Mouse (Mus musculus) midbrain, embryonic 16.5 days (tissue): ENCODE measurements around the gene Bloc1s6. TPM values are rescaled to one million over a fixed set of nuclear protein-coding genes. Genes with fewer than 3 reads are reported as not detected.
A peak's percentile ranks its signal among the peaks of the same experiment; 100 is the strongest.

Source experiments
- ATAC-seq: fragments of 200-750 bp; cut with Nextera tagmentation; 2 replicates; pipeline ENCODE4 v1.8.0; 2017; ENCODE audit warnings: moderate TSS enrichment
- H3K27ac ChIP-seq: fragments of 300-500 bp; sonication (generic); 2 replicates; pipeline ENCODE4 v1.5.1; 2014; ENCODE audit warnings: mild to moderate bottlenecking, low read length, mixed read lengths
- H3K27me3 ChIP-seq: fragments of 300-500 bp; sonication (generic); 2 replicates; pipeline ENCODE4 v1.6.1; 2014; ENCODE audit warnings: low read depth, low read length, mixed read lengths; ENCODE audit not compliant: control insufficient read depth, insufficient read depth
- H3K36me3 ChIP-seq: fragments of 300-500 bp; sonication (generic); 2 replicates; pipeline ENCODE4 v1.6.1; 2014; ENCODE audit warnings: mild to moderate bottlenecking, low read length, moderate library complexity, mixed read lengths; ENCODE audit not compliant: control insufficient read depth, insufficient read depth
- H3K4me1 ChIP-seq: fragments of 300-500 bp; sonication (generic); 2 replicates; pipeline ENCODE4 v1.6.1; 2014; ENCODE audit warnings: mild to moderate bottlenecking, low read length, mixed read lengths; ENCODE audit not compliant: control insufficient read depth, insufficient read depth
- H3K4me2 ChIP-seq: fragments of 300-500 bp; sonication (generic); 2 replicates; pipeline ENCODE4 v1.6.1; 2014; ENCODE audit warnings: mild to moderate bottlenecking, low read length, mixed read lengths
- H3K4me3 ChIP-seq: fragments of 300-500 bp; sonication (generic); 2 replicates; pipeline ENCODE4 v1.5.1; 2014; ENCODE audit warnings: low read depth, mild to moderate bottlenecking, low read length, moderate library complexity, mixed read lengths
- H3K9ac ChIP-seq: fragments of 300-500 bp; sonication (generic); 2 replicates; pipeline ENCODE4 v1.6.1; 2014; ENCODE audit warnings: low read depth, low read length, mixed read lengths
- H3K9me3 ChIP-seq: fragments of 300-500 bp; sonication (generic); replicated peaks from 2 replicates; pipeline ENCODE4 v1.6.1; 2014; ENCODE audit warnings: mild to moderate bottlenecking, low read length, mixed read lengths; ENCODE audit not compliant: control insufficient read depth, poor library complexity, severe bottlenecking
- WGBS: fragments of 180-500 bp; shearing (Covaris S2); extraction: QIAGEN DNeasy Blood & Tissue Kit; methylation state at CpG from one replicate; pipeline ENCODE4 v1.1.7; 2014; 5-methylcytosine and 5-hydroxymethylcytosine counted together
- polyA plus RNA-seq: library from polyadenylated mRNA; unstranded; fragments of >200 nt; fragmentation: Nextera tagmentation; extraction: Ambion mirVana; gene quantifications from 2 replicates; pipeline ENCODE4 v1.2.1, GENCODE M21; 2015

The Bloc1s6 gene
- 108 and 114 TPM in 2 replicates for polyA plus RNA-seq

DNA sequence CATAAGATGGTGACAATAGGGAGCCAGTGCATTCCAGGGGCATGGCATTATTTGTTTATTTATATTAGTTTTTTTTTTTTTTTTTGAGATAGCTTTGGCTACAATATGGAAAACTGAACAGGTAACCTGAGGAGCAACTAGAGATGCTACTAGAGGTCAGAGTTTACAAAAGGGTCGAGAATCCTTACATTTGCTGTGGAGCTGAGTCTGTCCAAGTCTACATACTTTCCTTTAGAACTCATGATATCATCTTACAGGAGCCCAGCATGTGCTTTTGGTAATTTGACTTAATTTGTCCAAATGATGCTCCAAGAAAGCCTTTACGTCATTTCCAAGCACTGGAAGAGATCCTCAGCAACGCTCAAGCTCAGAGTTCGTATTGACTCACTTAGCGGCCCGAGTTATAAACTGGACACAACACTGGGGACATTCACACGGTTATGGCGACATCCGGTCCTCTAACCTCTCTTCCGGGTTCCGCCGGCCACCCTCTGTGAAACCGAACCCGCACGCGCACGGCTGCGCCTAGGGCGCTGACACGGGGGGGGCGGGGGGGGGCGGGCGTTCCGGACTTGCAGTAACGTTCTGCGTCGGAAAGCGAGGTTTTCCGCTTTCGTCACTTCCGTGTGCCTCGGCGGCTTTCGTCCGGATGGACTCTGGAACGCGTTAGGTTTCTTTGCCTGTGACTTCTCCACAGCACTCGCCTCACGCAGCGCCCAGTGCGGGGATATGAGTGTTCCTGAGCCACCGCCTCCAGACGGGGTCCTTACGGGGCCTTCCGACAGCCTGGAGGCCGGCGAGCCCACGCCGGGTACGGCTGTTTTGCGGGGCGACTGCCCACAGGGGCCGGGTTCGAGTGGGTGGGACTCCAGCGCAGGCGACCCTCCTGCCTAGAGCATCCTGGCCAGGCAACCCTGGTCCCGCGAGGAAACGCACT lies at the start of gene Bloc1s6:
Gene Bloc1s6, plus strand, starts transcription at position 610 of the 937 bp plus-strand sequence.
- Histone ChIP-seq H3K9me3 (no peaks in the 10 kb centered on the region), H3K4me2 (peak within 1 kb of the TSS; percentile 69), H3K4me3 (peak within 1 kb of the TSS; percentile 92), H3K27me3 (peaks cover 11% of the 10 kb centered on the region), H3K36me3 (no peaks in the 10 kb centered on the region; the same call in 1 of the 2 replicates), H3K27ac (peak within 1 kb of the TSS; percentile 93), H3K9ac (peak within 1 kb of the TSS; percentile 96), H3K4me1 (peaks cover 21% of the 10 kb centered on the region)
- peak; percentile 96 for ATAC-seq
- 1% methylated on average over 47 of the region's 59 CpGs for WGBS

DNA sequence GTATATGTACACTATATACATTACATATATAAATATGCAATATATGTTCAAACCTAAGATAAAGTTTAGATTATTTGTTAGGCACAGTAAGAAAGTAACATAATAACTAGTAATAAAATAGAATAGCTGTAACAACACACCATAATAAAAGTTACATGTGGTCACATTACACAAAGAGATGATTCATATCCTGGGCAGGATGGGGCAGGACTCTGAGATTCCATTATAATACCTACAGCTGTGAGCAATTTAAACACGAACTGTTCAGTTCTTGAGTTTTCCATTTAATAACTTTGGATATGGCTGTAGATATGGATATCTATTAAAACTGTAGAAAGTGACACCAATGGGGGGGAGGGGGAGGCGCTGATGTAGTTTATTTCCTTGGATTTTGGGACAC lies 40.8 kb upstream of the Bloc1s6 start:
- Histone ChIP-seq H3K4me2 (no peak overlapping the region), H3K9ac (no peak overlapping the region), H3K9me3 (no peaks in the 10 kb centered on the region), H3K4me1 (peaks cover 18% of the 10 kb centered on the region), H3K36me3 (no peaks in the 10 kb centered on the region), H3K27me3 (no peaks in the 10 kb centered on the region), H3K4me3 (no peak overlapping the region), H3K27ac (no peak overlapping the region)
- no peak for ATAC-seq
- whole genome bisulfite sequencing, result 97% methylated on average over 2 of the region's 2 CpGs

DNA sequence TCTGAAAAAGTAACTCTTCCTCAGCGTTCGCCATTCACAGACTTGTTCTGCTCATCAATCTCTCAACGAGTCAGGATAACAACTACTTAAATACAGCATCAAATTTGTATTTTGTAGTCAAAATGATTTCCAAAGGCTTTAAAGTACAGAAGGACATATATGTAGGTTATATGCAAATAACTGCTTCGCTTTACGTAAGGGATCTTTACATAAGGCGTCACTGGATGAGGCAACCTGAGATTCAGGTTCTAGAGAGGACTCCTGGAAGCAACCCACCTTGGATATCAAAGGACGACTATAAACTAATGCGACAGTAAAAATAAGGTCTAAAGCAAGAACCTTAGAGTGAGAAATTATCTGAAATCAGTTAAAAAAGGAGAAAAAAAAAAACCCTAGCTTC lies 37.3 kb upstream of the Bloc1s6 start:
- Histone ChIP-seq H3K9me3 (no peaks in the 10 kb centered on the region), H3K27ac (no peak overlapping the region), H3K27me3 (no peaks in the 10 kb centered on the region), H3K4me2 (peak overlapping the region; percentile 77), H3K9ac (0 out of 2 replicates have a peak overlapping the region, but pooled peaks have one; percentile 34), H3K4me1 (peaks cover 21% of the 10 kb centered on the region), H3K36me3 (no peaks in the 10 kb centered on the region), H3K4me3 (peak overlapping the region; percentile 82)
- no peak for ATAC-seq
- 57% methylated on average over 8 of the region's 8 CpGs for WGBS

DNA sequence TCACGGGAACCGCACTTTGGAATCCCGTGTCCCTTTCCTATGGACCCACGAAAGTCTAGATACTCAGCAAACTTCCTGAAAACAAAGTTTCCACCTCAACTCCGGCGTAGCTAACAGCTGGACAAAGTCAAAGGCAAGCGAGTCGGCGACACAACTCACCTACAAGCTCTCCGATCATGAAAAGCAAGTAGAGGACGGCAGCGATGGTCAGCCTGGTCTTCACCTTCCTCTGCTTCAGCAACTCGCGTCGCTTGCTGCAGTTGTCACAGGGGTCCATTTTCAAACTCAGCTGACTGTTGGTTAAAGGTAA lies 36.5 kb upstream of the Bloc1s6 start:
- Histone ChIP-seq H3K4me3 (peak overlapping the region; percentile 82), H3K36me3 (no peaks in the 10 kb centered on the region), H3K9me3 (no peaks in the 10 kb centered on the region), H3K9ac (peak overlapping the region; percentile 86), H3K27me3 (no peaks in the 10 kb centered on the region), H3K4me2 (peak overlapping the region; percentile 77), H3K4me1 (peaks cover 21% of the 10 kb centered on the region), H3K27ac (no peak overlapping the region)
- under 1% methylated on average over 15 of the region's 15 CpGs for WGBS
- 0 out of 2 replicates have a peak, but pooled peaks have one; percentile 1 for ATAC-seq

DNA sequence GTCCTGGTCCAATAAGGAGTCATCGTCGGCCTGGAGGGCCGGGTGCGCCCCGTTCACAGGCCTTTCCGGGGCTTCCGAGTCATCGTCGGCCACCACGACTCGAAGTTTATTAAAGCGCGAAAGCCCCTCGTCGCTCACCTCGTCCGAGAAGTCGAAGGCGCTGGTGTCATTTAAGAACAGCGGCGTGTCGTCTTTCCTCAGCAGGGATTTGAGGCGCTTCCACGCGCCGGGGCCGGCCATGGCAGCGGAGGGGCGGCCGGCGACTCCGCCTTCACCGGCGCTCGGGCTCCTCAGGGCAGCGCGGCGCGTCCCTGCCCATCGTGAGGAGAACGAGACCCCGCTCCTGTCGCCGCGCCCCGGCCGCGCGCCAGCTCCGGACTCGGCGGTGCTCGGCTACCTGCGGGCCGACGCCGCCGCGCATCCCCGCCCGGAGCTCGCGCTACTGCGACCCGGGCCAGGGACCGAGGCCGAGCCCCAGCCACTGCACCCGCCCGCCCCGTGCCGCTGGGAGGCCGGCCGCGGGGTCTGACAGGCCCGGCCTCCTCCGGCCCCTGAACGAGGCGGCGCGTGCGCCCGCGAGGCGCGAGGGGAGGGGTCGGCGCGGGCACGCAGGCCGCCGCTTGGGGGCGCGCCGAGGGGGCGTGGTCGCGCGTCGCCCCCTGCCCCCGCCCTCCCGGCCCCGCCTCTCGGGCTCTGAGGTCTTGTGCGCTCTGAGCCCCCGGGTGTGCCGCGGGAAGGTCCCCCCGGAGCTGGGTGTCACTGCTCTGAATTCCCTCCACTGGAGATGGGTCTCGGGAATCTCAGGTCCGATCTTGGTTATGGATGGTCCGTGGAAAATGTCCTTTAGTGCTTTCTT lies 35.9 kb upstream of the Bloc1s6 start, which contains the start of gene Slc30a4:
Gene Slc30a4, minus strand, starts transcription at position 483 of the 856 bp plus-strand sequence.
- H3K9me3 ChIP-seq, result no peaks in the 10 kb centered on the region
- H3K4me3 ChIP-seq, result peak within 1 kb of the TSS; percentile 82
- H3K27ac ChIP-seq, result peak within 1 kb of the TSS; percentile 81
- H3K9ac ChIP-seq, result peak within 1 kb of the TSS; percentile 86
- H3K4me1 ChIP-seq, result peaks cover 21% of the 10 kb centered on the region
- under 1% methylated on average over 97 of the region's 111 CpGs for WGBS
- peak; percentile 98 for ATAC-seq
- no peaks in the 10 kb centered on the region for H3K36me3 ChIP-seq
- H3K4me2 ChIP-seq, result peak within 1 kb of the TSS; percentile 77
- H3K27me3 ChIP-seq, result no peaks in the 10 kb centered on the region

DNA sequence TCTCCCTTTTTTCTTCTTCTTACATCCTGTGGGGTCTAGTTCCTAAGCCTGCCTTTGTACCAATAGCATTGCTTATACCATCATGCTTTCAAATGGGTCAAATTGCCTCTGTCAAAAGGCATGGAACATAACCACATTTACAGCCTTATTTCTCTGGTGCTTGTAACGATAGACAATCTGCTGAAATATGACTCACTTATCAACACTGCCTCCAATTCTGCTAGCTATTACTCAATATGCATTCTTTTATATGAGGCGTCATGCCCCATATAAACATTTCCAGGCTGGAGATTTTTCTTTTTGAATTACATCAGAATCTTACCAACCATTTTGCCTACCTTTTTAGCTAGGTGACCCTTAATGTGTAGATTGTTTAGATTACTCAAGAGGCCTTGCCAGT lies 33.7 kb upstream of the Bloc1s6 start:
- Histone ChIP-seq H3K4me2 (no peak overlapping the region), H3K9me3 (no peaks in the 10 kb centered on the region), H3K27ac (no peak overlapping the region), H3K9ac (no peak overlapping the region), H3K4me1 (peaks cover 19% of the 10 kb centered on the region), H3K4me3 (no peak overlapping the region), H3K27me3 (no peaks in the 10 kb centered on the region), H3K36me3 (no peaks in the 10 kb centered on the region)
- WGBS, result 95% methylated on average over 2 of the region's 2 CpGs
- no peak for ATAC-seq

DNA sequence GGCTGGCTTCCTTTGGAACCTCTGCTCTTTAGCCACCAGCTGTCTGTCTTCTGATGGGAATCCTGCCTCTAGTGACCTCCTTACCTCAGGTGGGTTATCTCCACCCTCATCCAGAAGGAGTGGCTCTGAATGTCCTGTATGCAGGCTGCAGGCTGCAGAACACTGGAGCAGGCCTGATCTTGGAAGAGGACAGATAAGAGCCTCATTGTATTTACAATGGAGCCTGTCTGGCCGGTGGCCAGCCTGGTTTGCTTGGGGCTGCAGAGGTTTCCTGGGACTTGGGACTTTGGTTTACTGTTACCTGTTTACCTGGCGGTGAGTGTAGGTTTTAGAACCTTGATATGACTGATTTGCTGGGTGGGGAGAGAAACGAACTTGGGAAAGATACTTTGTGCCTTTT lies 30.2 kb upstream of the Bloc1s6 start:
- Histone ChIP-seq H3K27me3 (no peaks in the 10 kb centered on the region), H3K36me3 (no peaks in the 10 kb centered on the region), H3K9ac (no peak overlapping the region), H3K4me1 (peaks cover 3% of the 10 kb centered on the region; the same call in 1 of the 2 replicates), H3K4me3 (no peak overlapping the region), H3K9me3 (no peaks in the 10 kb centered on the region), H3K27ac (no peak overlapping the region), H3K4me2 (no peak overlapping the region)
- no peak for ATAC-seq
- WGBS, result 71% methylated on average over 3 of the region's 3 CpGs

DNA sequence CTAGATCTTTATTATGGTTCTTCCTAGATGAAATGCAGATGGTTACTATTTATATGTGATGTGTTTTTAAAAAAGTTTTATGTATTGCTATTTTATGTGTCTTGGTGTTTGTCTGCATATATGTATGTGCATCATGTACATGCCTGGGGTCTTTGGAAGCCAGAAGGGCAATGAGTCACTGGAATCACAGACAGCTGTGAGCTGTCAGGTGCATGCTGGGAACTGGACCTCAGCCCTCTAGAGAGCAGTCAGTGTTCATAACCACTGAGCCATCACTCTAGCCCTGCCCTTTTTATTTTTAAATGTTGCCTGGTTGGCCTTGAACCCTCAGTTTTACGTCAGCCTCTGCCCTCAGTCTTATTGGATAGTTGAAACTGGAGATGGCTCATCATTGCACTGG lies 29.1 kb upstream of the Bloc1s6 start:
- WGBS, result 85% methylated on average over 1 of the region's 1 CpGs
- no peak overlapping the region for H3K27ac ChIP-seq
- no peak overlapping the region for H3K9ac ChIP-seq
- H3K9me3 ChIP-seq, result no peaks in the 10 kb centered on the region
- no peak for ATAC-seq
- H3K4me2 ChIP-seq, result no peak overlapping the region
- H3K4me3 ChIP-seq, result no peak overlapping the region
- H3K4me1 ChIP-seq, result no peaks in the 10 kb centered on the region
- no peaks in the 10 kb centered on the region for H3K36me3 ChIP-seq
- no peaks in the 10 kb centered on the region for H3K27me3 ChIP-seq
